In genomic region chr10:99286787-99287186, GRCm38 (mm10) we compare ENCODE assay signal across 7 mouse cellular contexts. TPM values are rescaled to one million over a fixed set of nuclear protein-coding genes. Genes with fewer than 3 reads are reported as not detected.
A peak's percentile ranks its signal among the peaks of the same experiment; 100 is the strongest.
DNase-seq lines count a peak whose midpoint lies in the region; ATAC-seq and TF ChIP-seq lines count a peak whose summit lies in the region.

No protein-coding gene starts in this region.

- H3K27ac ChIP-seq in forebrain, embryonic 11.5 days (ENCODE audit: low read depth, low read length) = no peak overlapping the region
- H3K27ac ChIP-seq in intestine, postnatal 0 days (ENCODE audit: low read depth, low read length) = no peak overlapping the region
- no peak overlapping the region for H3K27ac ChIP-seq in midbrain, postnatal 0 days (ENCODE audit: low read depth, low read length)

- H3K27me3 ChIP-seq in E14TG2a.4 (ENCODE audit: insufficient read depth, low read length) = peaks cover 7% of the 10 kb centered on the region
- H3K27me3 ChIP-seq in forebrain, embryonic 11.5 days (ENCODE audit: control insufficient read depth, insufficient read depth, low read length) = no peaks in the 10 kb centered on the region
- H3K27me3 ChIP-seq in intestine, postnatal 0 days (replicated peaks; ENCODE audit: control insufficient read depth, insufficient read depth, low read length) = no peaks in the 10 kb centered on the region
- no peaks in the 10 kb centered on the region for H3K27me3 ChIP-seq in midbrain, postnatal 0 days (ENCODE audit: insufficient read depth, low read length)

- DNase-seq in Muller cell, postnatal 12 days (ENCODE audit: inconsistent ontology term) = peak; percentile 57
- no peak for DNase-seq in forebrain, embryonic 11.5 days (ENCODE audit: low spot score)
- no peak for DNase-seq in midbrain, postnatal 0 days (ENCODE audit: low spot score)
- DNase-seq in gastrocnemius, adult 8-10 months (ENCODE audit: low spot score in 2 of 2) = no peak
- DNase-seq in left cerebral cortex, adult 8-10 months (ENCODE audit: low spot score in 2 of 2) = no peak

- 6% methylated on average over 17 of the region's 17 CpGs for WGBS in forebrain, embryonic 11.5 days
- whole genome bisulfite sequencing in intestine, postnatal 0 days = 22% methylated on average over 17 of the region's 17 CpGs
- WGBS in midbrain, postnatal 0 days = 14% methylated on average over 17 of the region's 17 CpGs

- no peak for ATAC-seq in forebrain, embryonic 11.5 days (replicated peaks; ENCODE audit: low FRiP score)
- ATAC-seq in intestine, postnatal 0 days = no peak
- no peak; the same call in 1 of the 2 replicates for ATAC-seq in midbrain, postnatal 0 days (ENCODE audit: low FRiP score)

- TF ChIP-seq CTCF in E14TG2a.4 (conservative IDR thresholded peaks at IDR 0.05; ENCODE audit: low read length) = no peak
- TF ChIP-seq CTCF in intestine, postnatal 0 days (IDR thresholded peaks at IDR 0.05; ENCODE audit: low read depth) = no peak
- no peak for TF ChIP-seq CTCF in midbrain, postnatal 0 days (IDR thresholded peaks at IDR 0.05)

- H3K36me3 ChIP-seq in E14TG2a.4 (ENCODE audit: insufficient read depth, low read length) = no peaks in the 10 kb centered on the region
- H3K36me3 ChIP-seq in forebrain, embryonic 11.5 days (ENCODE audit: control insufficient read depth, insufficient read depth, low read length) = no peaks in the 10 kb centered on the region
- no peaks in the 10 kb centered on the region for H3K36me3 ChIP-seq in intestine, postnatal 0 days (ENCODE audit: control insufficient read depth, insufficient read depth)
- no peaks in the 10 kb centered on the region for H3K36me3 ChIP-seq in midbrain, postnatal 0 days (ENCODE audit: insufficient read depth, low read length)

- peak overlapping the region; percentile 26; the same call in 1 of the 2 replicates for H3K4me2 ChIP-seq in forebrain, embryonic 11.5 days (ENCODE audit: low read depth, low read length, severe bottlenecking)
- H3K4me2 ChIP-seq in intestine, postnatal 0 days (replicated peaks; ENCODE audit: low read depth) = peak overlapping the region; percentile 53
- H3K4me2 ChIP-seq in midbrain, postnatal 0 days (ENCODE audit: low read depth, low read length, poor library complexity, severe bottlenecking) = peak overlapping the region; percentile 29

- no peaks in the 10 kb centered on the region for H3K9me3 ChIP-seq in E14TG2a.4 (ENCODE audit: low read length)
- no peaks in the 10 kb centered on the region for H3K9me3 ChIP-seq in forebrain, embryonic 11.5 days (ENCODE audit: control insufficient read depth, low read length)
- no peaks in the 10 kb centered on the region for H3K9me3 ChIP-seq in intestine, postnatal 0 days (ENCODE audit: control insufficient read depth)
- H3K9me3 ChIP-seq in midbrain, postnatal 0 days (ENCODE audit: low read length) = no peaks in the 10 kb centered on the region

- no peak overlapping the region for H3K9ac ChIP-seq in forebrain, embryonic 11.5 days (ENCODE audit: low read length)
- no peak overlapping the region for H3K9ac ChIP-seq in intestine, postnatal 0 days (ENCODE audit: low read depth, low read length)
- no peak overlapping the region for H3K9ac ChIP-seq in midbrain, postnatal 0 days (replicated peaks; ENCODE audit: low read length, poor library complexity, severe bottlenecking)

- peak overlapping the region; percentile 35 for H3K4me3 ChIP-seq in E14TG2a.4 (replicated peaks; ENCODE audit: low read length)
- no peak overlapping the region for H3K4me3 ChIP-seq in forebrain, embryonic 11.5 days (ENCODE audit: low read depth, low read length)
- H3K4me3 ChIP-seq in intestine, postnatal 0 days (ENCODE audit: low read depth, low read length) = 0 out of 2 replicates have a peak overlapping the region, but pooled peaks have one; percentile 13
- H3K4me3 ChIP-seq in midbrain, postnatal 0 days (ENCODE audit: low read depth, low read length) = no peak overlapping the region

- H3K4me1 ChIP-seq in E14TG2a.4 (replicated peaks; ENCODE audit: low read depth, low read length) = peaks cover 70% of the 10 kb centered on the region
- H3K4me1 ChIP-seq in forebrain, embryonic 11.5 days (replicated peaks; ENCODE audit: control insufficient read depth, insufficient read depth, low read length) = peaks cover 5% of the 10 kb centered on the region; the same call in 1 of the 2 replicates
- H3K4me1 ChIP-seq in intestine, postnatal 0 days (replicated peaks; ENCODE audit: control insufficient read depth, insufficient read depth, low read length) = no peaks in the 10 kb centered on the region
- no peaks in the 10 kb centered on the region for H3K4me1 ChIP-seq in midbrain, postnatal 0 days (ENCODE audit: insufficient read depth, low read length)

RNA-seq across cellular contexts. Expression of gene Dusp6, which starts 23.8 kb away (rescaled TPM):
- 57.7 and 63.1 TPM in 2 replicates for polyA plus RNA-seq in forebrain, embryonic 11.5 days (2014; fragmentation: Nextera tagmentation; extraction: Ambion mirVana)
- polyA plus RNA-seq in intestine, postnatal 0 days (2015; fragmentation: Nextera tagmentation; extraction: Ambion mirVana) = 27.9 and 34.6 TPM in 2 replicates
- total RNA-seq in midbrain, postnatal 0 days (2014; rRNA removed) = 47.7 and 52.1 TPM in 2 replicates
- polyA plus RNA-seq in midbrain, postnatal 0 days (2015; fragmentation: Nextera tagmentation; extraction: Ambion mirVana) = 23.5 and 25.4 TPM in 2 replicates
- 1 to 10 TPM; 7.3 to 9.8 (median 8.5) TPM for total RNA-seq in gastrocnemius, adult 8-10 months (2022)
- total RNA-seq in left cerebral cortex, adult 8-10 months (2022) = 10 to 100 TPM; 46.0 to 76.2 (median 60.7) TPM

Comparison
In these comparisons a context has a peak if more than half of its experiments do, and no peak if none do; other contexts are left out.
1. H3K4me3 ChIP-seq: peak in E14TG2a.4 (single experiment) and intestine, postnatal 0 days (single experiment); none in forebrain, embryonic 11.5 days (single experiment) and midbrain, postnatal 0 days (single experiment).
2. Peak in every context shown above with its lines, with median percentiles within 50 percentile points of each other: H3K4me2 ChIP-seq.